Mouse (Mus musculus) spleen, postnatal 0 days (tissue): ENCODE measurements around the gene Smr3a. TPM values are rescaled to one million over a fixed set of nuclear protein-coding genes. Genes with fewer than 3 reads are reported as not detected.

ENCODE experiments used
- polyA plus RNA-seq: library from polyadenylated mRNA; unstranded; fragments of >200 nt; fragmentation: Nextera tagmentation; extraction: Ambion mirVana; gene quantifications from 2 replicates; pipeline ENCODE4 v1.2.1, GENCODE M21; 2015

Smr3a gene
- not detected in 2 replicates for polyA plus RNA-seq

DNA sequence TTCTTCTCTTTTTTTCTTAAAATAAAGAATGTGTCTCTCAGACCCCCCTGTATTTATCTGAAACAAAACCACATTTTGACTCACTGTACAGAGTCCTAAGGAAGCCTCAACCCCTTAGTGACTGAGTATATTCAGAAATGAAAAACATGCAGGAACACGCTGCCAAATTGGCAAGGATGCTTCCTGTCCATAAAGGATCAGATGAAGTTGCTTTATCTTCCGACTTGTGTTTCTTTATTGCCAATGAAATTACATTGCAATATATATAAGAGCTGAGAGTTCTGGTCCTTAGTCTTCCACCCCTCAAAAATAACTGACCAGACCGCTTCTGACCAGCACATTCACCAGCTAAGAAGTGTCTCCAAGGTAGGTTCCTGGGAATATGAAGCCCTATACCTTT is at the start of gene Smr3a:
Smr3a (plus strand) TSS at position 301 of the 400 bp plus-strand sequence.

GRCm38 (mm10) chr5:87969201-87969600 is 33.1 kb upstream of the Smr3a start, which contains the start of the genes 2310003L06Rik and Gm28434:
TSS of gene 2310003L06Rik (plus strand) at chr5:87969459.
TSS of gene Gm28434 (plus strand) at chr5:87969517.

GRCm38 (mm10) chr5:87979139-87979538 is 23.2 kb upstream of the Smr3a start, which contains the start of gene Cabs1:
TSS of gene Cabs1 (plus strand) at chr5:87979439.

Other genes with a start within 250 kb of the Smr3a start
- not detected in 2 replicates for gene Csn1s2a, start 228.0 kb upstream of the Smr3a start, polyA plus RNA-seq
- gene Csn1s2b, start 194.5 kb upstream of the Smr3a start, polyA plus RNA-seq = not detected in 2 replicates
- not detected in 2 replicates for gene Prr27, start 176.9 kb upstream of the Smr3a start, polyA plus RNA-seq
- gene Odam, start 117.5 kb upstream of the Smr3a start, polyA plus RNA-seq = not detected in 2 replicates
- 0.22 and 0.24 TPM in 2 replicates for gene Csn3, start 77.0 kb upstream of the Smr3a start, polyA plus RNA-seq
- gene 2310003L06Rik, start 33.1 kb upstream of the Smr3a start, polyA plus RNA-seq = not detected in 2 replicates
- not detected in 2 replicates for gene Gm28434, start 33.0 kb upstream of the Smr3a start, polyA plus RNA-seq
- gene Cabs1, start 23.1 kb upstream of the Smr3a start, polyA plus RNA-seq = not detected in 2 replicates
- not detected in 2 replicates for gene Smr2, start 84.0 kb downstream of the Smr3a start, polyA plus RNA-seq
- gene Gm11116, start 109.0 kb downstream of the Smr3a start, polyA plus RNA-seq = not detected in 2 replicates
- not detected in 2 replicates for gene Gm11115, start 151.6 kb downstream of the Smr3a start, polyA plus RNA-seq